Mouse (Mus musculus): ENCODE results near the gene Nt5dc3. TPM values are rescaled to one million over a fixed set of nuclear protein-coding genes. Genes with fewer than 3 reads are reported as not detected.

Nt5dc3 gene
- polyA plus RNA-seq, 1 experiment: 2.3 TPM

- H3K4me1 ChIP-seq (ENCODE audit: control insufficient read depth, insufficient read depth, low read length): peaks cover 3% of the 10 kb centered on the region
- no peak overlapping the region for H3K4me3 ChIP-seq (replicated peaks; ENCODE audit: control insufficient read depth, low read depth, low read length)
- no peak for TF ChIP-seq POLR2A (IDR thresholded peaks at IDR 0.05; ENCODE audit: borderline replicate concordance, control insufficient read depth, low read depth, low read length)
- TF ChIP-seq CTCF (IDR thresholded peaks at IDR 0.05; ENCODE audit: control insufficient read depth, insufficient read depth, low read length): no peak
- H3K27ac ChIP-seq (ENCODE audit: control insufficient read depth, insufficient read depth, low read depth, low read length, poor library complexity): no peak overlapping the region
- WGBS: 78% methylated on average over 5 of the region's 5 CpGs
Measured at GRCm38 (mm10) chr10:86783561-86783960, 4.8 kb downstream of the Nt5dc3 start.

- WGBS: 88% methylated on average over 5 of the region's 5 CpGs
- Histone ChIP-seq H3K4me3 (replicated peaks; ENCODE audit: control insufficient read depth, low read depth, low read length) (no peak overlapping the region), H3K27ac (ENCODE audit: control insufficient read depth, insufficient read depth, low read depth, low read length, poor library complexity) (no peak overlapping the region), H3K4me1 (ENCODE audit: control insufficient read depth, insufficient read depth, low read length) (peaks cover 3% of the 10 kb centered on the region)
- no peak for TF ChIP-seq POLR2A (IDR thresholded peaks at IDR 0.05; ENCODE audit: borderline replicate concordance, control insufficient read depth, low read depth, low read length)
Measured at GRCm38 (mm10) chr10:86784126-86784675, 5.4 kb downstream of the Nt5dc3 start.

DNA sequence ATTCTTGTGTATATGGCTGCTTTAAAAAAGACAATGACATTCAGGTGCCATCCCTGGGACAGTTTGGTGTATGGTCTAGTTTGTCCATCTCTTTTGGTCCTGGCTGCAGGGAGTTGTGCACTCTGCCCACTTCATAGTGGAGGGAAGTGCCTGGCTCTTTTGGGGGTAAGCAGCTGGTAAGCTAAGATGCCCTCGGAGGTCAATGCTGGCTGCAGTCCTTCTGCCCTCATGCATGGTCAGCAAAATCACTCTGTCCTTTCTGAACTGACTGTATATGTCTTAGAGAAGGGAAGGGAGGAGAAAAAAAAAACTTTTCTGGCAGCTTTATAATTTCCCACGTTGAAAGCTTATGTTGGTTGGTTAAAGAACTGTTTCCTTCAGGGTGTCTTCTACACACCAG lies 6.6 kb downstream of the Nt5dc3 start:
- TF ChIP-seq POLR2A (IDR thresholded peaks at IDR 0.05; ENCODE audit: borderline replicate concordance, control insufficient read depth, low read depth, low read length): no peak
- no peak for TF ChIP-seq CTCF (IDR thresholded peaks at IDR 0.05; ENCODE audit: control insufficient read depth, insufficient read depth, low read length)
- Histone ChIP-seq H3K4me3 (replicated peaks; ENCODE audit: control insufficient read depth, low read depth, low read length) (no peak overlapping the region), H3K27ac (ENCODE audit: control insufficient read depth, insufficient read depth, low read depth, low read length, poor library complexity) (no peak overlapping the region), H3K4me1 (ENCODE audit: control insufficient read depth, insufficient read depth, low read length) (no peaks in the 10 kb centered on the region; the same call in 1 of the 2 replicates)
- 57% methylated on average over 2 of the region's 2 CpGs for WGBS

GRCm38 (mm10) chr10:86786083-86786482 lies 7.3 kb downstream of the Nt5dc3 start:
- no peaks in the 10 kb centered on the region; the same call in 1 of the 2 replicates for H3K4me1 ChIP-seq (ENCODE audit: control insufficient read depth, insufficient read depth, low read length)
- H3K27ac ChIP-seq (ENCODE audit: control insufficient read depth, insufficient read depth, low read depth, low read length, poor library complexity): no peak overlapping the region
- WGBS: 79% methylated on average over 5 of the region's 5 CpGs
- no peak overlapping the region for H3K4me3 ChIP-seq (replicated peaks; ENCODE audit: control insufficient read depth, low read depth, low read length)
- TF ChIP-seq CTCF (IDR thresholded peaks at IDR 0.05; ENCODE audit: control insufficient read depth, insufficient read depth, low read length) (no peak), POLR2A (IDR thresholded peaks at IDR 0.05; ENCODE audit: borderline replicate concordance, control insufficient read depth, low read depth, low read length) (no peak)

GRCm38 (mm10) chr10:86788193-86788592 lies 9.4 kb downstream of the Nt5dc3 start:
- no peaks in the 10 kb centered on the region; the same call in 1 of the 2 replicates for H3K4me1 ChIP-seq (ENCODE audit: control insufficient read depth, insufficient read depth, low read length)
- H3K4me3 ChIP-seq (replicated peaks; ENCODE audit: control insufficient read depth, low read depth, low read length): no peak overlapping the region
- WGBS: 68% methylated on average over 5 of the region's 5 CpGs
- no peak overlapping the region for H3K27ac ChIP-seq (ENCODE audit: control insufficient read depth, insufficient read depth, low read depth, low read length, poor library complexity)
- no peak for TF ChIP-seq CTCF (IDR thresholded peaks at IDR 0.05; ENCODE audit: control insufficient read depth, insufficient read depth, low read length)
- no peak for TF ChIP-seq POLR2A (IDR thresholded peaks at IDR 0.05; ENCODE audit: borderline replicate concordance, control insufficient read depth, low read depth, low read length)

- Histone ChIP-seq H3K27ac (ENCODE audit: control insufficient read depth, insufficient read depth, low read depth, low read length, poor library complexity) (no peak overlapping the region), H3K4me3 (replicated peaks; ENCODE audit: control insufficient read depth, low read depth, low read length) (no peak overlapping the region), H3K4me1 (ENCODE audit: control insufficient read depth, insufficient read depth, low read length) (no peaks in the 10 kb centered on the region; the same call in 1 of the 2 replicates)
- 83% methylated on average over 7 of the region's 7 CpGs for WGBS
- TF ChIP-seq CTCF (IDR thresholded peaks at IDR 0.05; ENCODE audit: control insufficient read depth, insufficient read depth, low read length): no peak
- TF ChIP-seq POLR2A (IDR thresholded peaks at IDR 0.05; ENCODE audit: borderline replicate concordance, control insufficient read depth, low read depth, low read length): no peak
Measured at GRCm38 (mm10) chr10:86789146-86789672, 10.4 kb downstream of the Nt5dc3 start.

- 91% methylated on average over 7 of the region's 7 CpGs for WGBS
Measured at GRCm38 (mm10) chr10:86791507-86792184, 12.8 kb downstream of the Nt5dc3 start.

DNA sequence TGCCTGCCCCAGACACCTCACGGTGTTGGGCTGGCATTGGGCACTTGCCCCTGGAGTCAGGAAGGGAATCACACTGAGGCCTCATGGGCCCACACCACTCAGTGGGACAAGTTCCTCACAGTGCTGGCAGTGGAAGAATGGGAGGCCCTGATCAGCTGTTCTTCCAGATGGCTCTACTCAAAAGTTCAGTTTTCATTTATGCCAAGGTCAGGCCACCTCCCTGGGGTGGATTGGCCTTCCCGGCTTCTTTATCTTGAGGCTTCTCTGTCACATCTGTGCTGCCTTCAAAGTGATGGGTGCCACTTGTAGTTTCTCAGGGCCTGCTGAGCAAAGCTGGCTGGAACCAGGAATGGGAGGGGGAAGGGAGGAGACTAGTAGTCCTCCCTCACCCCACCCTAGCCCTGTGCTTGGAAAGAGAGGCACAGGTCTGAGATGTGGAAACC lies 14.7 kb downstream of the Nt5dc3 start:
- no peak for TF ChIP-seq POLR2A (IDR thresholded peaks at IDR 0.05; ENCODE audit: borderline replicate concordance, control insufficient read depth, low read depth, low read length)
- TF ChIP-seq CTCF (IDR thresholded peaks at IDR 0.05; ENCODE audit: control insufficient read depth, insufficient read depth, low read length): no peak
- Histone ChIP-seq H3K4me1 (ENCODE audit: control insufficient read depth, insufficient read depth, low read length) (no peaks in the 10 kb centered on the region), H3K27ac (ENCODE audit: control insufficient read depth, insufficient read depth, low read depth, low read length, poor library complexity) (no peak overlapping the region), H3K4me3 (replicated peaks; ENCODE audit: control insufficient read depth, low read depth, low read length) (no peak overlapping the region)
- 75% methylated on average over 2 of the region's 2 CpGs for WGBS

More at GRCm38 (mm10) chr10:86791507-86792184, 12.8 kb downstream of the Nt5dc3 start:
- no peak overlapping the region for H3K4me3 ChIP-seq (replicated peaks; ENCODE audit: control insufficient read depth, low read depth, low read length)
- H3K4me1 ChIP-seq (ENCODE audit: control insufficient read depth, insufficient read depth, low read length): no peaks in the 10 kb centered on the region; the same call in 1 of the 2 replicates
- no peak overlapping the region for H3K27ac ChIP-seq (ENCODE audit: control insufficient read depth, insufficient read depth, low read depth, low read length, poor library complexity)
- no peak for TF ChIP-seq POLR2A (IDR thresholded peaks at IDR 0.05; ENCODE audit: borderline replicate concordance, control insufficient read depth, low read depth, low read length)
- no peak for TF ChIP-seq CTCF (IDR thresholded peaks at IDR 0.05; ENCODE audit: control insufficient read depth, insufficient read depth, low read length)
